Mouse (Mus musculus): ENCODE measurements at regions not wholly inside any gene's neighbourhood (a gene's known extent, or its start where the extent isn't known, plus 50 kb on each side); places are given as distances from the start of the nearest gene placed in this dataset.
A peak's percentile ranks its signal among the peaks of the same experiment; 100 is the strongest.

DNA sequence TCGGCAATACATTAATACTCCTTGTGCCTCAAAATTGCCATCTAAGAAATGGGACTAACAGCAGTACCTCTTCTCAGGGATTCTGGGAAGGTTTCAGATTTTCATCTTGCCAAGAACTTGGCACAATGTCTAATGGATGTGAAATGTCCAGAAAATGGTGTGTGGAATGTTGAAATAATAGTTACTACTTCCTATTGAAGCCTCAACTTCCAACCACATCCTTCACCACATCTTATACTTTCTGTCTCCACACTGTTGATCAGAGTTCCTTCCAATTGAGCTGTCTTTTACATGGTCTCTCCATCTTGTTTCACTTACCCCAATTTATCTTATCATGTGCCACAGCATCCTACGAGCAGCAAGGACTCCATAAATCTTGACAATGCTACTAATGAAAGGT is 122.3 kb upstream of the Fmo9 start:
- Histone ChIP-seq H3K4me1 (replicated peaks; ENCODE audit: control insufficient read depth, insufficient read depth, low read length) (peaks cover 6% of the 10 kb centered on the region; the same call in 1 of the 2 replicates), H3K4me3 (replicated peaks; ENCODE audit: low read length) (no peak overlapping the region), H3K4me2 (replicated peaks) (no peak overlapping the region), H3K9me3 (ENCODE audit: control insufficient read depth, low read length) (no peaks in the 10 kb centered on the region), H3K36me3 (replicated peaks; ENCODE audit: control insufficient read depth, insufficient read depth) (no peaks in the 10 kb centered on the region), H3K27ac (no peak overlapping the region), H3K9ac (no peak overlapping the region), H3K27me3 (ENCODE audit: control insufficient read depth, insufficient read depth, low read length) (no peaks in the 10 kb centered on the region)
- ATAC-seq (ENCODE audit: low FRiP score) (no peak), DNase-seq (ENCODE audit: low spot score) (no peak)
- WGBS: 86% methylated on average over 2 of the region's 2 CpGs

- WGBS: 92% methylated on average over 1 of the region's 1 CpGs
- Histone ChIP-seq H3K9ac (no peak overlapping the region), H3K4me1 (replicated peaks; ENCODE audit: control insufficient read depth, insufficient read depth, low read length) (peaks cover 6% of the 10 kb centered on the region; the same call in 1 of the 2 replicates), H3K27me3 (ENCODE audit: control insufficient read depth, insufficient read depth, low read length) (no peaks in the 10 kb centered on the region), H3K27ac (no peak overlapping the region), H3K4me2 (replicated peaks) (no peak overlapping the region), H3K36me3 (replicated peaks; ENCODE audit: control insufficient read depth, insufficient read depth) (no peaks in the 10 kb centered on the region), H3K4me3 (replicated peaks; ENCODE audit: low read length) (no peak overlapping the region), H3K9me3 (ENCODE audit: control insufficient read depth, low read length) (no peaks in the 10 kb centered on the region)
- ATAC-seq (ENCODE audit: low FRiP score) (no peak), DNase-seq (ENCODE audit: low spot score) (no peak)
Observed at GRCm38 (mm10) chr1:166804333-166804732, 122.7 kb upstream of the Fmo9 start.

GRCm38 (mm10) chr1:166807163-166807945 is 125.7 kb upstream of the Fmo9 start:
- Histone ChIP-seq H3K4me2 (replicated peaks) (no peak overlapping the region), H3K9me3 (ENCODE audit: control insufficient read depth, low read length) (no peaks in the 10 kb centered on the region), H3K27me3 (ENCODE audit: control insufficient read depth, insufficient read depth, low read length) (no peaks in the 10 kb centered on the region), H3K4me1 (replicated peaks; ENCODE audit: control insufficient read depth, insufficient read depth, low read length) (peaks cover 6% of the 10 kb centered on the region; the same call in 1 of the 2 replicates), H3K27ac (no peak overlapping the region), H3K4me3 (replicated peaks; ENCODE audit: low read length) (no peak overlapping the region), H3K9ac (no peak overlapping the region), H3K36me3 (replicated peaks; ENCODE audit: control insufficient read depth, insufficient read depth) (no peaks in the 10 kb centered on the region)
- WGBS: 62% methylated on average over 7 of the region's 7 CpGs
- DNase-seq (ENCODE audit: low spot score) (peak; percentile 66), ATAC-seq (ENCODE audit: low FRiP score) (peak; percentile 24; the same call in 1 of the 2 replicates)

DNA sequence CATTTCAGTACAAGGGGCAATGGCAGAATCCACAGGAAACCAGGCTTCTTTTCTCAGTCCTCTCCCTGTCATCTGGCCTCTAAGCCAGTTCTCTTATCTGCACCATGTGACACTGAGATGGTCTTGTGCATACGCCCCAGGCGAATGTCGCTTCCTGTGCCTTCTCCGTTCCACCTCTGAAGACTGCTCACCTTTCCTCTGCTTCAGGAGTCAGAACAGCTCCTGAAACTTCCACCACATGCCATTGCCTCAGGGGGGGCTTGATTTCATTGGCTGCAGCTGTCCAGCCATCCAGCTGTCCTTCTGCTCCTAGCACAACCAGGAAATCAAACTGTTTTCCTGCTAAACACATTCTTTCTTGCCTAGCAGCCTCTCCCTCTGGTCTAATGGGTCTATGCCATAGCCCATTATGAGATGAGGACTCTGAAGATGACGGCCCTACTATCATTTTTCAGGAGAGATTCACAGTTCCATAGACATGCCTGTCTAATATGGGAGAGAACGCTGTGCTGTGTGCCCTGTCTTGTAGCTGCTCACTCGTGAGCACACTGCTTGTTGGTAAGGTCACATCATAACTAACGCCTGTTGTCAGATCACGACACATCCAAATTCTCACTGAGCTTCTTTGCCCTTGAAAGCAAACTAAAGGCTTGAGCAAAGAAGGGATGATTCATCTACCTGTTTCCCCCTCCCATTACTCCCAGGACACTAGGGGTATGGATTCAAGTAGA is 129.9 kb upstream of the Fmo9 start:
- Histone ChIP-seq H3K27ac (no peak overlapping the region), H3K4me2 (replicated peaks) (no peak overlapping the region), H3K27me3 (ENCODE audit: control insufficient read depth, insufficient read depth, low read length) (no peaks in the 10 kb centered on the region), H3K36me3 (replicated peaks; ENCODE audit: control insufficient read depth, insufficient read depth) (no peaks in the 10 kb centered on the region), H3K4me1 (replicated peaks; ENCODE audit: control insufficient read depth, insufficient read depth, low read length) (peaks cover 6% of the 10 kb centered on the region; the same call in 1 of the 2 replicates), H3K9ac (no peak overlapping the region), H3K4me3 (replicated peaks; ENCODE audit: low read length) (no peak overlapping the region), H3K9me3 (ENCODE audit: control insufficient read depth, low read length) (no peaks in the 10 kb centered on the region)
- DNase-seq (ENCODE audit: low spot score) (no peak), ATAC-seq (ENCODE audit: low FRiP score) (no peak)
- WGBS: 88% methylated on average over 9 of the region's 9 CpGs

GRCm38 (mm10) chr1:166812072-166812461 is 130.4 kb upstream of the Fmo9 start:
- H3K4me1 ChIP-seq (replicated peaks; ENCODE audit: control insufficient read depth, insufficient read depth, low read length): peaks cover 6% of the 10 kb centered on the region; the same call in 1 of the 2 replicates
- no peaks in the 10 kb centered on the region for H3K36me3 ChIP-seq (replicated peaks; ENCODE audit: control insufficient read depth, insufficient read depth)
- whole genome bisulfite sequencing: 91% methylated on average over 7 of the region's 7 CpGs
- no peak overlapping the region for H3K27ac ChIP-seq
- no peak overlapping the region for H3K4me2 ChIP-seq (replicated peaks)
- no peaks in the 10 kb centered on the region for H3K9me3 ChIP-seq (ENCODE audit: control insufficient read depth, low read length)
- no peak for DNase-seq (ENCODE audit: low spot score)
- H3K9ac ChIP-seq: no peak overlapping the region
- no peak overlapping the region for H3K4me3 ChIP-seq (replicated peaks; ENCODE audit: low read length)
- no peak for ATAC-seq (ENCODE audit: low FRiP score)
- H3K27me3 ChIP-seq (ENCODE audit: control insufficient read depth, insufficient read depth, low read length): no peaks in the 10 kb centered on the region

DNA sequence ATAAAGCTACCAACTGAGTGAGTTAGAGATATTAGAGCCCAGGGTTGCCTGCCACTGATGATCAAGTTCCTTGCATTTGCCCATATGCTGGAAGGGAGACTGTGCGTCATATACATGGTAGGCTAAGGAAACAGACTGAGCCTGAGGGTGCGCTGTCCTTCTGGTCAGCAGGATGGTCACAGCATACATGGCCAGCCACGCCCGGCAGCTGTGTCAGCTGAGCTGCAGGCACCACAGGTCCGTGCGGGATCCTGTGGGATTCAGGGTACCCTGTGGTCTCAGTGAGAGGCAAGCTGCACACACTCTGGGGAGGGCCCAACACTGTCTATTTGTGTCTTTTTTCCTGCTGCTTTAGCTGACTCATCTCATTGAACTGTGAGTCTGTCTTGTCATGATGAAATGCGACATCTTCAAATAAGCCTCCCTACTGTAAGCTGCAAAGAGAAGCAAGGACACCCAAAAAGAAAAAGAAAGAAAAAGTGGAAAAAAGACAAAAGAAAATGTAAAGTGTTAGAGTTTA is 131.3 kb upstream of the Fmo9 start:
- DNase-seq (ENCODE audit: low spot score) (no peak), ATAC-seq (ENCODE audit: low FRiP score) (no peak)
- H3K4me3 ChIP-seq (replicated peaks; ENCODE audit: low read length): no peak overlapping the region
- WGBS: 81% methylated on average over 7 of the region's 7 CpGs
- H3K27ac ChIP-seq: no peak overlapping the region
- no peaks in the 10 kb centered on the region for H3K36me3 ChIP-seq (replicated peaks; ENCODE audit: control insufficient read depth, insufficient read depth)
- H3K4me2 ChIP-seq (replicated peaks): no peak overlapping the region
- no peak overlapping the region for H3K9ac ChIP-seq
- H3K4me1 ChIP-seq (replicated peaks; ENCODE audit: control insufficient read depth, insufficient read depth, low read length): no peaks in the 10 kb centered on the region
- no peaks in the 10 kb centered on the region for H3K27me3 ChIP-seq (ENCODE audit: control insufficient read depth, insufficient read depth, low read length)
- no peaks in the 10 kb centered on the region for H3K9me3 ChIP-seq (ENCODE audit: control insufficient read depth, low read length)

GRCm38 (mm10) chr1:166817927-166818326 is 136.3 kb upstream of the Fmo9 start:
- Histone ChIP-seq H3K4me2 (replicated peaks) (no peak overlapping the region), H3K36me3 (replicated peaks; ENCODE audit: control insufficient read depth, insufficient read depth) (no peaks in the 10 kb centered on the region), H3K4me3 (replicated peaks; ENCODE audit: low read length) (no peak overlapping the region), H3K4me1 (replicated peaks; ENCODE audit: control insufficient read depth, insufficient read depth, low read length) (no peaks in the 10 kb centered on the region), H3K27me3 (ENCODE audit: control insufficient read depth, insufficient read depth, low read length) (no peaks in the 10 kb centered on the region), H3K9me3 (ENCODE audit: control insufficient read depth, low read length) (no peaks in the 10 kb centered on the region), H3K27ac (no peak overlapping the region), H3K9ac (no peak overlapping the region)
- 93% methylated on average over 4 of the region's 4 CpGs for WGBS
- ATAC-seq (ENCODE audit: low FRiP score): no peak
- DNase-seq (ENCODE audit: low spot score): no peak

DNA sequence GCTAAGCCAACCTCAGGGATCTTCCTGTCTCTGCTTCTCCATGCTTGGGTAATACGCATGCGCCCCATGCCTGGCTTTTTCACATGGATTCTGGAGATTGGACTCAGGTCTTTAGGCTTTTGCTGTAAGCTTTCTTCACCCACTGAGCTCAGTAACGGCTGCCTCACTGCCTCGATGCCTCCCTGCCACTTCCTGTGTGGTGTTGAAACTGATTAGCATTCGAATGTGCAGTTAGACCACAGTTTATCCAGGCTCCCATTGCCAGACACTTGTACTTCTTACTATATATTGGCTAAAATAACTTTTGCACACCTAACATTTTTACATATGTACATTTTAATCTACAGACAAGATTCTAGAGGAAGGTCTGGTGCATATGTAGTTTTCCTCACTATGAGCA is 137.0 kb upstream of the Fmo9 start:
- Histone ChIP-seq H3K36me3 (replicated peaks; ENCODE audit: control insufficient read depth, insufficient read depth) (no peaks in the 10 kb centered on the region), H3K27me3 (ENCODE audit: control insufficient read depth, insufficient read depth, low read length) (no peaks in the 10 kb centered on the region), H3K9ac (no peak overlapping the region), H3K4me1 (replicated peaks; ENCODE audit: control insufficient read depth, insufficient read depth, low read length) (no peaks in the 10 kb centered on the region), H3K4me3 (replicated peaks; ENCODE audit: low read length) (no peak overlapping the region), H3K9me3 (ENCODE audit: control insufficient read depth, low read length) (no peaks in the 10 kb centered on the region), H3K27ac (peak overlapping the region; percentile 4; the same call in 1 of the 2 replicates), H3K4me2 (replicated peaks) (no peak overlapping the region)
- ATAC-seq (ENCODE audit: low FRiP score): no peak
- no peak for DNase-seq (ENCODE audit: low spot score)
- 81% methylated on average over 5 of the region's 5 CpGs for WGBS

DNA sequence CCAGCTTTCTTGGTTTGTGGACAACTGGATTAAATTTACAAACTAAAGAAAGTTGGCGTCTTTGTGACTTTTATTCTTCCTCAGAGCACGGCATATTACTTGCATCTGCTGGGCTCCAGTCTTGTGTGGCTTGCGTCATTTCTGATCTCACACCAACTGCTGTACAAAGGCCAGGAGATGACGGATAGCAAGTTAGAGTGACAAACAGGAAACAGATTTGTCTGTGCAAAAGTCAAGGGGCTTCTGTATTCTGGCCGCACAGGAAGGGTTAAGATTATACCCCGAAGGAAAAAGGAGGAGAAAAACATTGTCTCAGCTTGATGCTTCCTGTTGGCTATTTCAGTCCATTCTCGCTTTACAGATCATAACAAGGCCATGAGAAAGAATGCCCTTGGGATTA is 137.8 kb upstream of the Fmo9 start:
- ATAC-seq (ENCODE audit: low FRiP score) (no peak), DNase-seq (ENCODE audit: low spot score) (no peak)
- H3K4me2 ChIP-seq (replicated peaks): no peak overlapping the region
- H3K4me1 ChIP-seq (replicated peaks; ENCODE audit: control insufficient read depth, insufficient read depth, low read length): no peaks in the 10 kb centered on the region
- no peaks in the 10 kb centered on the region for H3K9me3 ChIP-seq (ENCODE audit: control insufficient read depth, low read length)
- H3K9ac ChIP-seq: no peak overlapping the region
- H3K27me3 ChIP-seq (ENCODE audit: control insufficient read depth, insufficient read depth, low read length): no peaks in the 10 kb centered on the region
- H3K27ac ChIP-seq: no peak overlapping the region
- no peak overlapping the region for H3K4me3 ChIP-seq (replicated peaks; ENCODE audit: low read length)
- no peaks in the 10 kb centered on the region for H3K36me3 ChIP-seq (replicated peaks; ENCODE audit: control insufficient read depth, insufficient read depth)
- 77% methylated on average over 7 of the region's 7 CpGs for WGBS

Data from hindbrain, embryonic 14.5 days (tissue).